In genomic region chr9:73450009-73450408, GRCm38 (mm10) we compare ENCODE assay signal across 28 mouse cellular contexts.
A peak's percentile ranks its signal among the peaks of the same experiment; 100 is the strongest.
DNase-seq lines count a peak whose midpoint lies in the region; ATAC-seq lines count a peak whose summit lies in the region.
"Had no signal": no experiment of that assay in that cellular context is flagged by ENCODE, and none has a peak within 500 bp of the region (broad histone marks: within the 10 kb centered on the region; RNA-seq: fewer than 3 reads in every experiment).

No protein-coding gene starts in this region.

- no peak overlapping the region for H3K27ac ChIP-seq in midbrain, embryonic 14.5 days (replicated peaks; ENCODE audit: low read depth, low read length)
- no peak overlapping the region for H3K27ac ChIP-seq in midbrain, embryonic 16.5 days (ENCODE audit: low read length)
- no peak overlapping the region for H3K27ac ChIP-seq in hindbrain, embryonic 12.5 days
- 0 out of 2 replicates have a peak overlapping the region, but pooled peaks have one; percentile 15 for H3K27ac ChIP-seq in hindbrain, embryonic 15.5 days (replicated peaks)
- H3K27ac ChIP-seq: embryonic facial prominence, embryonic 12.5 days; embryonic facial prominence, embryonic 15.5 days; gastrocnemius, adult 2 months; heart, embryonic 15.5 days; intestine, embryonic 15.5 days had no signal

- H3K9ac ChIP-seq in midbrain, embryonic 14.5 days (replicated peaks; ENCODE audit: low read length): no peak overlapping the region
- no peak overlapping the region for H3K9ac ChIP-seq in midbrain, embryonic 16.5 days (ENCODE audit: low read depth, low read length)
- H3K9ac ChIP-seq in hindbrain, embryonic 12.5 days: no peak overlapping the region
- H3K9ac ChIP-seq in hindbrain, embryonic 15.5 days: no peak overlapping the region
- H3K9ac ChIP-seq: embryonic facial prominence, embryonic 12.5 days; embryonic facial prominence, embryonic 15.5 days; forebrain, postnatal 0 days; heart, embryonic 12.5 days; heart, embryonic 15.5 days; intestine, embryonic 15.5 days had no signal

- no peaks in the 10 kb centered on the region for H3K4me1 ChIP-seq in midbrain, embryonic 14.5 days (ENCODE audit: control insufficient read depth, insufficient read depth, low read length)
- no peaks in the 10 kb centered on the region for H3K4me1 ChIP-seq in midbrain, embryonic 16.5 days (ENCODE audit: control insufficient read depth, insufficient read depth, low read length)
- no peaks in the 10 kb centered on the region for H3K4me1 ChIP-seq in hindbrain, embryonic 12.5 days
- H3K4me1 ChIP-seq in hindbrain, embryonic 15.5 days (replicated peaks): no peaks in the 10 kb centered on the region
- H3K4me1 ChIP-seq: embryonic facial prominence, embryonic 12.5 days; embryonic facial prominence, embryonic 15.5 days; heart, embryonic 12.5 days; heart, embryonic 15.5 days; intestine, embryonic 15.5 days had no signal

- no peak for ATAC-seq in midbrain, embryonic 14.5 days (ENCODE audit: low FRiP score, low TSS enrichment)
- ATAC-seq in midbrain, embryonic 16.5 days: no peak
- peak; percentile 69 for ATAC-seq in hindbrain, embryonic 12.5 days (ENCODE audit: low FRiP score)
- ATAC-seq in hindbrain, embryonic 15.5 days (ENCODE audit: low FRiP score, low read depth): peak; percentile 68; the same call in 1 of the 2 replicates
- ATAC-seq in inflammation-experienced regulatory T-cells, adult 6 months: no peak
- ATAC-seq: forebrain, embryonic 14.5 days; forebrain, postnatal 0 days; intestine, embryonic 15.5 days had no signal

- H3K27me3 ChIP-seq in midbrain, embryonic 14.5 days (ENCODE audit: control insufficient read depth, insufficient read depth, low read length): no peaks in the 10 kb centered on the region
- H3K27me3 ChIP-seq in midbrain, embryonic 16.5 days (ENCODE audit: control insufficient read depth, insufficient read depth, low read depth, low read length): no peaks in the 10 kb centered on the region
- no peaks in the 10 kb centered on the region for H3K27me3 ChIP-seq in hindbrain, embryonic 12.5 days
- H3K27me3 ChIP-seq in hindbrain, embryonic 15.5 days: no peaks in the 10 kb centered on the region
- H3K27me3 ChIP-seq: CH12.LX; embryonic facial prominence, embryonic 12.5 days; embryonic facial prominence, embryonic 15.5 days; heart, embryonic 12.5 days; heart, embryonic 15.5 days; intestine, embryonic 15.5 days had no signal

- H3K36me3 ChIP-seq in midbrain, embryonic 14.5 days (ENCODE audit: control insufficient read depth, insufficient read depth, low read length): no peaks in the 10 kb centered on the region
- H3K36me3 ChIP-seq in midbrain, embryonic 16.5 days (ENCODE audit: control insufficient read depth, insufficient read depth, low read length): no peaks in the 10 kb centered on the region
- H3K36me3 ChIP-seq in hindbrain, embryonic 12.5 days: no peaks in the 10 kb centered on the region
- no peaks in the 10 kb centered on the region for H3K36me3 ChIP-seq in hindbrain, embryonic 15.5 days
- H3K36me3 ChIP-seq: embryonic facial prominence, embryonic 12.5 days; embryonic facial prominence, embryonic 15.5 days; G1E; heart, embryonic 12.5 days; heart, embryonic 15.5 days; intestine, embryonic 15.5 days had no signal

- no peak overlapping the region for H3K4me2 ChIP-seq in midbrain, embryonic 14.5 days (ENCODE audit: low read length)
- no peak overlapping the region for H3K4me2 ChIP-seq in midbrain, embryonic 16.5 days (ENCODE audit: low read length)
- H3K4me2 ChIP-seq in hindbrain, embryonic 12.5 days (replicated peaks): no peak overlapping the region
- no peak overlapping the region for H3K4me2 ChIP-seq in hindbrain, embryonic 15.5 days
- H3K4me2 ChIP-seq: embryonic facial prominence, embryonic 12.5 days; embryonic facial prominence, embryonic 15.5 days; heart, embryonic 12.5 days; heart, embryonic 15.5 days; intestine, embryonic 15.5 days had no signal

- H3K4me3 ChIP-seq in midbrain, embryonic 14.5 days (replicated peaks; ENCODE audit: low read depth, low read length): no peak overlapping the region
- no peak overlapping the region for H3K4me3 ChIP-seq in midbrain, embryonic 16.5 days (ENCODE audit: low read depth, low read length)
- no peak overlapping the region for H3K4me3 ChIP-seq in hindbrain, embryonic 12.5 days
- no peak overlapping the region for H3K4me3 ChIP-seq in hindbrain, embryonic 15.5 days
- H3K4me3 ChIP-seq: embryonic facial prominence, embryonic 12.5 days; embryonic facial prominence, embryonic 15.5 days; gastrocnemius, adult 2 months; heart, embryonic 12.5 days; heart, embryonic 15.5 days; intestine, embryonic 15.5 days had no signal

- no peaks in the 10 kb centered on the region for H3K9me3 ChIP-seq in midbrain, embryonic 14.5 days (ENCODE audit: control insufficient read depth, low read length)
- H3K9me3 ChIP-seq in midbrain, embryonic 16.5 days (replicated peaks; ENCODE audit: control insufficient read depth, low read length, poor library complexity, severe bottlenecking): no peaks in the 10 kb centered on the region
- H3K9me3 ChIP-seq in hindbrain, embryonic 12.5 days (replicated peaks): no peaks in the 10 kb centered on the region
- no peaks in the 10 kb centered on the region for H3K9me3 ChIP-seq in hindbrain, embryonic 15.5 days
- H3K9me3 ChIP-seq: embryonic facial prominence, embryonic 12.5 days; embryonic facial prominence, embryonic 15.5 days; heart, embryonic 12.5 days; heart, embryonic 15.5 days; intestine, embryonic 15.5 days had no signal

- peak; percentile 40 for DNase-seq in midbrain, embryonic 14.5 days
- DNase-seq in adrenal gland, adult 2 months: no peak
- DNase-seq in cerebellum, postnatal 10 days: no peak
- DNase-seq: adrenal gland, adult 8-10 months; adrenal gland, postnatal 25 days; B cell, adult 2 months; cerebellum, adult 18-20 months; cerebellum, adult 9-10 months; cerebellum, postnatal 25 days; forebrain, postnatal 0 days; gastrocnemius, adult 2 months; gastrocnemius, postnatal 25 days; heart, adult 18-20 months; heart, postnatal 10 days; heart, postnatal 36 days; kidney, adult 11 months had no signal

- WGBS in midbrain, embryonic 14.5 days: 46% methylated on average over 6 of the region's 6 CpGs
- WGBS in midbrain, embryonic 16.5 days: 46% methylated on average over 6 of the region's 6 CpGs
- WGBS in hindbrain, embryonic 12.5 days: 73% methylated on average over 6 of the region's 6 CpGs
- 63% methylated on average over 6 of the region's 6 CpGs for WGBS in hindbrain, embryonic 15.5 days

Comparison
In these comparisons a context has a peak if more than half of its experiments do, and no peak if none do; other contexts are left out.
1. ATAC-seq: peak in hindbrain, embryonic 12.5 days (single experiment) and hindbrain, embryonic 15.5 days (single experiment); none in midbrain, embryonic 14.5 days (single experiment), midbrain, embryonic 16.5 days (single experiment) and inflammation-experienced regulatory T-cells, adult 6 months (single experiment).